Mouse (Mus musculus) MEL (cell line): ENCODE results near the gene Actg1. TPM values are rescaled to one million over a fixed set of nuclear protein-coding genes. Genes with fewer than 3 reads are reported as not detected.
A peak's percentile ranks its signal among the peaks of the same experiment; 100 is the strongest.

Experiments used
- DNase-seq: peaks from one replicate; pipeline ENCODE4 v3.0.0; 2011; ENCODE audit warnings: low read depth, low spot score
- H3K27ac ChIP-seq: 2 replicates; pipeline ENCODE4 v1.5.1; 2012; ENCODE audit warnings: low read depth, mild to moderate bottlenecking, control low read depth, low read length, moderate library complexity; ENCODE audit not compliant: control insufficient read depth
- H3K27me3 ChIP-seq, 2 experiments: fragments of 150-350 bp in 1 of 2; sonication (generic) in 1 of 2; 2 replicates each; pipeline ENCODE4 v1.6.1; 2012; ENCODE audit warnings: low read length in 2 of 2, mild to moderate bottlenecking in 2 of 2, improper control_type of control experiment in 1 of 2, moderate library complexity in 1 of 2; ENCODE audit not compliant: insufficient read depth in 2 of 2, control insufficient read depth in 1 of 2
- H3K36me3 ChIP-seq, 2 experiments: 2 replicates each; pipeline ENCODE4 v1.6.1; 2012 to 2014; ENCODE audit warnings: low read length in 2 of 2, improper control_type of control experiment in 1 of 2, inconsistent platforms in 1 of 2, mild to moderate bottlenecking in 1 of 2; ENCODE audit not compliant: insufficient read depth in 2 of 2, control insufficient read depth in 1 of 2
- H3K4me1 ChIP-seq, 2 experiments: fragments of 150-350 bp in 1 of 2; sonication (generic) in 1 of 2; 2 replicates each; pipeline ENCODE4 v1.6.1; 2012; ENCODE audit warnings: low read length in 2 of 2, improper control_type of control experiment in 1 of 2, mild to moderate bottlenecking in 1 of 2; ENCODE audit not compliant: insufficient read depth in 2 of 2, control insufficient read depth in 1 of 2
- H3K4me3 ChIP-seq, 2 experiments: fragments of 150-350 bp in 1 of 2; sonication (generic) in 1 of 2; 2 replicates each; pipeline ENCODE4 v1.5.1; 2012; ENCODE audit warnings: low read depth in 2 of 2, low read length in 2 of 2, mild to moderate bottlenecking in 2 of 2, moderate library complexity in 2 of 2, control low read depth in 1 of 2, improper control_type of control experiment in 1 of 2; ENCODE audit not compliant: control insufficient read depth in 1 of 2, insufficient read depth in 1 of 2
- H3K79me2 ChIP-seq: 2 replicates; pipeline ENCODE4 v1.6.1; 2012; ENCODE audit warnings: mild to moderate bottlenecking, low read length, moderate library complexity; ENCODE audit not compliant: control insufficient read depth, poor library complexity, insufficient read depth
- H3K9ac ChIP-seq: 2 replicates; pipeline ENCODE4 v1.6.1; 2012; ENCODE audit warnings: low read depth, mild to moderate bottlenecking, control low read depth, low read length, moderate library complexity; ENCODE audit not compliant: control insufficient read depth, poor library complexity, severe bottlenecking
- H3K9me3 ChIP-seq: fragments of 150-350 bp; sonication (generic); replicated peaks from 2 replicates; pipeline ENCODE4 v1.6.1; 2012; ENCODE audit warnings: mild to moderate bottlenecking, low read length, improper control_type of control experiment, moderate library complexity; ENCODE audit not compliant: insufficient read depth
- E2F4 ChIP-seq: IDR thresholded peaks from 2 replicates; pipeline ENCODE4 v1.6.1; 2011; ENCODE audit warnings: low read depth, low read length, improper control_type of control experiment, borderline replicate concordance
- ELF1 ChIP-seq: IDR thresholded peaks from 2 replicates; pipeline ENCODE4 v1.6.1; 2014; ENCODE audit warnings: low read depth, mild to moderate bottlenecking, inconsistent platforms, low read length, improper control_type of control experiment, moderate library complexity
- EP300 ChIP-seq, 2 experiments: IDR thresholded peaks; 2 replicates each; pipeline ENCODE4 v1.6.1; 2011; ENCODE audit warnings: improper control_type of control experiment in 2 of 2, low read length in 2 of 2, low read depth in 1 of 2, mild to moderate bottlenecking in 1 of 2
- ETS1 ChIP-seq: IDR thresholded peaks from 2 replicates; pipeline ENCODE4 v1.6.1; 2012; ENCODE audit warnings: low read depth, mild to moderate bottlenecking, inconsistent platforms, low read length, improper control_type of control experiment, moderate library complexity
- GABPA ChIP-seq: IDR thresholded peaks from 2 replicates; pipeline ENCODE4 v1.6.1; 2012; ENCODE audit warnings: low read depth, mild to moderate bottlenecking, inconsistent platforms, low read length, improper control_type of control experiment, moderate library complexity
- GATA1 ChIP-seq: IDR thresholded peaks from 2 replicates; pipeline ENCODE4 v1.6.1; 2011; ENCODE audit warnings: low read depth, low read length, improper control_type of control experiment
- MAFK ChIP-seq: IDR thresholded peaks from 2 replicates; pipeline ENCODE4 v1.6.1; 2011; ENCODE audit warnings: low read depth, mild to moderate bottlenecking, low read length, improper control_type of control experiment, borderline replicate concordance
- MAX ChIP-seq: IDR thresholded peaks from 2 replicates; pipeline ENCODE4 v1.6.1; 2011; ENCODE audit warnings: low read length, improper control_type of control experiment
- MAZ ChIP-seq: IDR thresholded peaks from 2 replicates; pipeline ENCODE4 v1.6.1; 2012; ENCODE audit warnings: low read depth, mild to moderate bottlenecking, inconsistent platforms, low read length, improper control_type of control experiment
- MEF2A ChIP-seq: IDR thresholded peaks from 2 replicates; pipeline ENCODE4 v1.6.1; 2014; ENCODE audit warnings: low read depth, mild to moderate bottlenecking, inconsistent platforms, low read length, improper control_type of control experiment; ENCODE audit not compliant: poor library complexity, insufficient replicate concordance, severe bottlenecking; ENCODE audit errors: extremely low read depth
- MXI1 ChIP-seq: IDR thresholded peaks from 2 replicates; pipeline ENCODE4 v1.6.1; 2011; ENCODE audit warnings: mild to moderate bottlenecking, low read depth, low read length, improper control_type of control experiment
- NELFE ChIP-seq: IDR thresholded peaks from 2 replicates; pipeline ENCODE4 v1.6.1; 2011; ENCODE audit warnings: low read depth, low read length, improper control_type of control experiment
- POLR2A ChIP-seq, 2 experiments: IDR thresholded peaks; 2 replicates each; pipeline ENCODE4 v1.6.1; 2011 to 2012; ENCODE audit warnings: low read length in 2 of 2, mild to moderate bottlenecking in 2 of 2, control low read depth in 1 of 2, improper control_type of control experiment in 1 of 2, low read depth in 1 of 2, moderate library complexity in 1 of 2; ENCODE audit not compliant: control insufficient read depth in 1 of 2, insufficient read depth in 1 of 2, poor library complexity in 1 of 2
- POLR2AphosphoS5 ChIP-seq: IDR thresholded peaks from 2 replicates; pipeline ENCODE4 v1.6.1; 2012; ENCODE audit warnings: low read depth, borderline replicate concordance, mild to moderate bottlenecking, inconsistent platforms, low read length, moderate library complexity, mixed read lengths
- RAD21 ChIP-seq: IDR thresholded peaks from 2 replicates; pipeline ENCODE4 v1.6.1; 2011; ENCODE audit warnings: mild to moderate bottlenecking, low read depth, low read length, improper control_type of control experiment
- RCOR1 ChIP-seq: IDR thresholded peaks from 2 replicates; pipeline ENCODE4 v1.6.1; 2012; ENCODE audit warnings: low read depth, mild to moderate bottlenecking, inconsistent platforms, low read length, improper control_type of control experiment
- SIN3A ChIP-seq: IDR thresholded peaks from 2 replicates; pipeline ENCODE4 v1.6.1; 2012; ENCODE audit warnings: low read length, improper control_type of control experiment, inconsistent platforms
- SMC3 ChIP-seq: IDR thresholded peaks from 2 replicates; pipeline ENCODE4 v1.6.1; 2011; ENCODE audit warnings: low read depth, low read length, improper control_type of control experiment
- TCF12 ChIP-seq: IDR thresholded peaks from 2 replicates; pipeline ENCODE4 v1.6.1; 2014; ENCODE audit warnings: low read depth, mild to moderate bottlenecking, inconsistent platforms, low read length, improper control_type of control experiment, moderate library complexity
- UBTF ChIP-seq: IDR thresholded peaks from 2 replicates; pipeline ENCODE4 v1.6.1; 2012; ENCODE audit warnings: low read depth, mild to moderate bottlenecking, inconsistent platforms, low read length, improper control_type of control experiment, moderate library complexity, borderline replicate concordance; ENCODE audit not compliant: insufficient read depth
- USF1 ChIP-seq: IDR thresholded peaks from 2 replicates; pipeline ENCODE4 v1.6.1; 2014; ENCODE audit warnings: low read depth, mild to moderate bottlenecking, inconsistent platforms, low read length, improper control_type of control experiment, moderate library complexity
- USF2 ChIP-seq, 2 experiments: IDR thresholded peaks; 2 replicates each; pipeline ENCODE4 v1.6.1; 2011 to 2012; ENCODE audit warnings: improper control_type of control experiment in 2 of 2, low read length in 2 of 2, borderline replicate concordance in 1 of 2, inconsistent platforms in 1 of 2, low read depth in 1 of 2, mild to moderate bottlenecking in 1 of 2; ENCODE audit not compliant: insufficient read depth in 1 of 2
- ZC3H11A ChIP-seq: IDR thresholded peaks from 2 replicates; pipeline ENCODE4 v1.6.1; 2012; ENCODE audit warnings: low read depth, mild to moderate bottlenecking, inconsistent platforms, low read length, improper control_type of control experiment
- polyA plus RNA-seq, 2 experiments: library from polyadenylated mRNA; stranded (reverse) in 1 of 2; unstranded in 1 of 2; fragments of >175 nt in 1 of 2; fragments of >200 nt in 1 of 2; gene quantifications; 2 replicates each; pipeline versions ENCODE4 v1.2.1 to v1.2.4; 2012; ENCODE audit warnings: low replicate concordance in 2 of 2, low read depth in 1 of 2; ENCODE audit not compliant: insufficient read length in 2 of 2, insufficient read depth in 1 of 2, missing spikeins in 1 of 2
- total RNA-seq: library from RNA; depleted of rRNA; stranded (reverse); fragments of 300-350 nt; gene quantifications from 2 replicates; pipeline ENCODE4 v1.2.3, GENCODE M21; 2012

The Actg1 gene
- total and polyA plus RNA-seq, 3 experiments: 899 to 1,784 (median 1,328) TPM

DNA sequence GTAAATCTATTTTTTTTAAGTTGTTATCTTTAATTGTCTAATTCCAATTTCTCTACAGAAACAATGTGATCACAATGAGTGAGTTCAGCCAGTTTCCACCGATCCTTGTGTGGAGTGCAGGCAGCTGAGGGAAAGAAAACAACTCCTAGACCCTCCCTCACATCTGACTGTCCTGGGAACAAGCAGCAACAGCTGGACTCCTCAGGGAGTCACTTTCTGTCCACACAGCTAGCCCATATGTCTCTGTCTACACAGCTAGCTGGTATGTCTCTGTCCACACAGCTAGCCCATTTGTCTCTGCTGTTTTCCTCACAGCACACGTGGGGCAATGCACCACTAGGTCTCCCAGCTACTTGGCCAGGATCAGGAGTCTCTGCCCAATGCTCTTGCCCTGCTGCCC, 49.3 kb upstream of the Actg1 start:
- Histone ChIP-seq H3K79me2 (peaks cover 2% of the 10 kb centered on the region), H3K9ac (no peak overlapping the region), H3K27ac (no peak overlapping the region), H3K4me1 (peaks cover 7 to 16% of the 10 kb centered on the region in 2 experiments; a peak in 3 of 4 replicates), H3K36me3 (peaks cover 21 to 47% of the 10 kb centered on the region in 2 experiments), H3K27me3 (no peaks in the 10 kb centered on the region), H3K4me3 (no peak overlapping the region), H3K9me3 (no peaks in the 10 kb centered on the region)
- TF ChIP-seq ZC3H11A (no peak), RCOR1 (no peak), SIN3A (no peak), RAD21 (no peak), ELF1 (no peak), ETS1 (no peak), E2F4 (no peak), SMC3 (no peak), EP300 (IDR thresholded peaks at IDR 0.05; ENCODE audit: low read depth in 1 of 2, low read length in 2 of 2) (no peak), USF2 (IDR thresholded peaks at IDR 0.05; ENCODE audit: borderline replicate concordance in 1 of 2, insufficient read depth in 1 of 2, low read depth in 1 of 2, low read length in 2 of 2) (no peak), MXI1 (no peak), MEF2A (no peak), MAX (no peak), MAZ (no peak), GABPA (no peak), USF1 (no peak), NELFE (no peak)
- no peak for DNase-seq

DNA sequence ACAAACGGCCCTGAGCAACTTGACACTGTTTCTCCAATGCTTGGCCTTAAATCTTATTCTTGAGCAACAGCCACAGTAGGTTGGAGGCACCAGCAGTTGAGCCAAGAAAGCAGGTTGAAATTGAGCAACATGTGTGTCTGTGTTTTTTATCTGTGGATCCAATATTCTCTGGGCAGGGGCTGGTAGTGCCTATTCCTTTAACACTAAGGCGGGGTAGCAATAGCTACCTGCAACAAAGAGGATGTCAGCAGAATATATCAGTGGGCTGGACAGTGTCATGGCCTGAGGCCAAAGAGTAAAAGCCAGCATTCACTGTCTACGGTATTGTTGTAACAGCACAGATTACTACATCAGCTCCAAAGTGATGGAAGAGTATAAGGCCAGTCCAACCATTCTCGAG, 47.3 kb upstream of the Actg1 start:
- TF ChIP-seq UBTF (no peak), MAFK (no peak), POLR2A (IDR thresholded peaks at IDR 0.05; ENCODE audit: control insufficient read depth in 1 of 2, insufficient read depth in 1 of 2, low read depth in 1 of 2, low read length in 2 of 2, poor library complexity in 1 of 2) (no peak), TCF12 (no peak), POLR2AphosphoS5 (0 out of 2 replicates have a peak, but pooled peaks have one; percentile 51), GATA1 (no peak)
- Histone ChIP-seq H3K27ac (no peak overlapping the region), H3K27me3 (no peaks in the 10 kb centered on the region), H3K9ac (no peak overlapping the region), H3K36me3 (peaks cover 21 to 50% of the 10 kb centered on the region in 2 experiments), H3K79me2 (peaks cover 2% of the 10 kb centered on the region), H3K4me1 (peaks cover 7 to 16% of the 10 kb centered on the region in 2 experiments; a peak in 3 of 4 replicates), H3K4me3 (no peak overlapping the region), H3K9me3 (no peaks in the 10 kb centered on the region)
- DNase-seq: no peak
